Comparison of ENCODE assay signal across 1 mouse cellular context in the genomic region with DNA sequence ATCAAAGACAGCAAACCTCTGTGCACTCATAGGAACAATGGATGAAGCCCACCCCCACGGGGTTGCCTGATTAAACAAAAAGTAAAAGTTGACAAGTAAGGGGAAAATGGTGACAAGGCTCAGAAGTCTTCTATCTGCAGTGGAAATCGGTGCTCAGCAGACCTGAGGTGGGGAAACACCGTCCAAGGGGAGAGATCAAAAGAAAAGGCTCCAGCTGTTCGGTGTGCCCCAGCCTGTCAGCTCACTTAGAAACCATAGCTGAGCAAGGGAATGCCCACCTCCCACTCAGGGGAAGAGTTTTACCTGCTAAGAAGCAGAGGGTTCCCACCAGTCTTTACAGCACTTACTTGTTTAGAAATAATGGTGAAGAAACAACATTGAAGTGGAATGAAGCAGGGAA.
A peak's percentile ranks its signal among the peaks of the same experiment; 100 is the strongest.
TF ChIP-seq lines count a peak whose summit lies in the region.

No protein-coding gene starts in this region.

TF ChIP-seq in CH12.LX, 34 proteins besides CTCF, POLR2A, EP300 and RAD21 (continued from another document):
- TF ChIP-seq ZKSCAN1 (IDR thresholded peaks at IDR 0.05; ENCODE audit: borderline replicate concordance, low read depth, low read length) (no peak), USF2 (conservative IDR thresholded peaks at IDR 0.05; ENCODE audit: low read depth, low read length) (no peak), ETS1 (conservative IDR thresholded peaks at IDR 0.05; ENCODE audit: low read depth, low read length) (peak; percentile 98), USF1 (IDR thresholded peaks at IDR 0.05; ENCODE audit: low read depth, low read length) (no peak), RCOR1 (conservative IDR thresholded peaks at IDR 0.05; ENCODE audit: low read depth, low read length) (no peak), UBTF (IDR thresholded peaks at IDR 0.05; ENCODE audit: low read depth, low read length) (0 out of 2 replicates have a peak, but pooled peaks have one; percentile 26), MAZ (IDR thresholded peaks at IDR 0.05; ENCODE audit: low read depth, low read length) (no peak), IRF4 (IDR thresholded peaks at IDR 0.05; ENCODE audit: low read depth, low read length) (peak; percentile 54), TCF12 (IDR thresholded peaks at IDR 0.05; ENCODE audit: low read depth, low read length) (peak; percentile 83), PAX5 (IDR thresholded peaks at IDR 0.05; ENCODE audit: low read length) (no peak)
TF ChIP-seq in CH12.LX: peak in this region for 9.
